Mouse (Mus musculus): ENCODE measurements around the gene Rfng.

DNA sequence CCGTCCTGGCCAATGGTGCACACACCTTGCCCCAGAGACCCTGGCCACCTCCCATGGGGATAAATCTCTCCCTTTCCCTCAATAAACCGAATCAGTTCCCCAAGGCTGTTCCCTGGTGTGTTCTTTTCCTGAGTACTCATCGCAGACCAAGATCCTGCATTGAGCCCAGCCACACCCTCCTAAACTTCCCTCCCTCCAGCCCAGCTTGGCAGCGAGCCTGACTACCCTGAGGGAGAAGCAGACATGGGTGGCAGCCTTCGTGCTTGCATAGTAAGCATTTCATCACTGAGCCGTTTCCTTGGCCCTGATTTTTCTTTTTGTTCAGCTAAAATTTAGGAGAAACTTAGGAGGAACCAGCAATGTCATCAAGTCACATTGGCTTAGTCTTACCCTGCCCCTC lies 50.5 kb downstream of the Rfng start:
- TF ChIP-seq CTCF (IDR thresholded peaks at IDR 0.05; ENCODE audit: borderline replicate concordance, insufficient read depth, low read depth, low read length) = no peak
- TF ChIP-seq POLR2A (IDR thresholded peaks at IDR 0.05; ENCODE audit: borderline replicate concordance, insufficient read depth, low read length) = no peak

Measured in cerebellum, adult 2 months (tissue).